Mouse (Mus musculus): ENCODE measurements around the gene Kmt2e. TPM values are rescaled to one million over a fixed set of nuclear protein-coding genes. Genes with fewer than 3 reads are reported as not detected.

Kmt2e gene
- polyA plus RNA-seq, 1 experiment from 2014 or later: 103 TPM

GRCm38 (mm10) chr5:23507210-23507609 lies 73.0 kb downstream of the Kmt2e start:
- H3K9me3 ChIP-seq (ENCODE audit: control insufficient read depth, low read depth, low read length): no peaks in the 10 kb centered on the region
- ATAC-seq (ENCODE audit: insufficient number of reproducible peaks, insufficient read depth, low FRiP score, low read depth): no peak
- no peak overlapping the region for H3K9ac ChIP-seq (replicated peaks; ENCODE audit: low read depth, low read length)
- 78% methylated on average over 4 of the region's 4 CpGs for WGBS
- no peak overlapping the region for H3K4me2 ChIP-seq (replicated peaks; ENCODE audit: low read depth, low read length)
- no peak overlapping the region for H3K4me3 ChIP-seq (ENCODE audit: low read depth, low read length)
- no peaks in the 10 kb centered on the region for H3K27me3 ChIP-seq (ENCODE audit: control insufficient read depth, insufficient read depth, low read length)
- no peaks in the 10 kb centered on the region for H3K4me1 ChIP-seq (ENCODE audit: control insufficient read depth, insufficient read depth, low read length)
- 0 out of 2 replicates have a peak overlapping the region, but pooled peaks have one; percentile 15 for H3K27ac ChIP-seq (ENCODE audit: low read length)
- peaks cover 30% of the 10 kb centered on the region for H3K36me3 ChIP-seq (ENCODE audit: control insufficient read depth, insufficient read depth, low read length)

GRCm38 (mm10) chr5:23508630-23509029 lies 74.4 kb downstream of the Kmt2e start:
- 94% methylated on average over 6 of the region's 6 CpGs for WGBS
- Histone ChIP-seq H3K36me3 (ENCODE audit: control insufficient read depth, insufficient read depth, low read length) (peaks cover 21% of the 10 kb centered on the region), H3K27me3 (ENCODE audit: control insufficient read depth, insufficient read depth, low read length) (no peaks in the 10 kb centered on the region), H3K9me3 (ENCODE audit: control insufficient read depth, low read depth, low read length) (no peaks in the 10 kb centered on the region), H3K27ac (ENCODE audit: low read length) (no peak overlapping the region), H3K9ac (replicated peaks; ENCODE audit: low read depth, low read length) (no peak overlapping the region), H3K4me1 (ENCODE audit: control insufficient read depth, insufficient read depth, low read length) (no peaks in the 10 kb centered on the region), H3K4me3 (ENCODE audit: low read depth, low read length) (no peak overlapping the region), H3K4me2 (replicated peaks; ENCODE audit: low read depth, low read length) (no peak overlapping the region)
- ATAC-seq (ENCODE audit: insufficient number of reproducible peaks, insufficient read depth, low FRiP score, low read depth): no peak

GRCm38 (mm10) chr5:23511456-23511855 lies 77.2 kb downstream of the Kmt2e start:
- Histone ChIP-seq H3K9ac (replicated peaks; ENCODE audit: low read depth, low read length) (no peak overlapping the region), H3K9me3 (ENCODE audit: control insufficient read depth, low read depth, low read length) (no peaks in the 10 kb centered on the region), H3K4me1 (ENCODE audit: control insufficient read depth, insufficient read depth, low read length) (no peaks in the 10 kb centered on the region), H3K27me3 (ENCODE audit: control insufficient read depth, insufficient read depth, low read length) (no peaks in the 10 kb centered on the region), H3K4me2 (replicated peaks; ENCODE audit: low read depth, low read length) (no peak overlapping the region), H3K27ac (ENCODE audit: low read length) (no peak overlapping the region), H3K4me3 (ENCODE audit: low read depth, low read length) (no peak overlapping the region), H3K36me3 (ENCODE audit: control insufficient read depth, insufficient read depth, low read length) (peaks cover 28% of the 10 kb centered on the region)
- WGBS: 92% methylated on average over 5 of the region's 5 CpGs
- ATAC-seq (ENCODE audit: insufficient number of reproducible peaks, insufficient read depth, low FRiP score, low read depth): no peak

GRCm38 (mm10) chr5:23512556-23512955 lies 78.3 kb downstream of the Kmt2e start:
- Histone ChIP-seq H3K4me3 (ENCODE audit: low read depth, low read length) (no peak overlapping the region), H3K4me2 (replicated peaks; ENCODE audit: low read depth, low read length) (no peak overlapping the region), H3K4me1 (ENCODE audit: control insufficient read depth, insufficient read depth, low read length) (no peaks in the 10 kb centered on the region), H3K36me3 (ENCODE audit: control insufficient read depth, insufficient read depth, low read length) (peaks cover 23% of the 10 kb centered on the region), H3K9ac (replicated peaks; ENCODE audit: low read depth, low read length) (no peak overlapping the region), H3K27me3 (ENCODE audit: control insufficient read depth, insufficient read depth, low read length) (no peaks in the 10 kb centered on the region), H3K27ac (ENCODE audit: low read length) (no peak overlapping the region), H3K9me3 (ENCODE audit: control insufficient read depth, low read depth, low read length) (no peaks in the 10 kb centered on the region)
- no peak for ATAC-seq (ENCODE audit: insufficient number of reproducible peaks, insufficient read depth, low FRiP score, low read depth)
- 86% methylated on average over 7 of the region's 7 CpGs for WGBS

GRCm38 (mm10) chr5:23513468-23513867 lies 79.2 kb downstream of the Kmt2e start:
- Histone ChIP-seq H3K36me3 (ENCODE audit: control insufficient read depth, insufficient read depth, low read length) (peaks cover 25% of the 10 kb centered on the region), H3K9ac (replicated peaks; ENCODE audit: low read depth, low read length) (no peak overlapping the region), H3K9me3 (ENCODE audit: control insufficient read depth, low read depth, low read length) (no peaks in the 10 kb centered on the region), H3K4me3 (ENCODE audit: low read depth, low read length) (no peak overlapping the region), H3K4me2 (replicated peaks; ENCODE audit: low read depth, low read length) (no peak overlapping the region), H3K27me3 (ENCODE audit: control insufficient read depth, insufficient read depth, low read length) (no peaks in the 10 kb centered on the region), H3K27ac (ENCODE audit: low read length) (no peak overlapping the region), H3K4me1 (ENCODE audit: control insufficient read depth, insufficient read depth, low read length) (no peaks in the 10 kb centered on the region)
- 96% methylated on average over 13 of the region's 13 CpGs for WGBS
- ATAC-seq (ENCODE audit: insufficient number of reproducible peaks, insufficient read depth, low FRiP score, low read depth): no peak

DNA sequence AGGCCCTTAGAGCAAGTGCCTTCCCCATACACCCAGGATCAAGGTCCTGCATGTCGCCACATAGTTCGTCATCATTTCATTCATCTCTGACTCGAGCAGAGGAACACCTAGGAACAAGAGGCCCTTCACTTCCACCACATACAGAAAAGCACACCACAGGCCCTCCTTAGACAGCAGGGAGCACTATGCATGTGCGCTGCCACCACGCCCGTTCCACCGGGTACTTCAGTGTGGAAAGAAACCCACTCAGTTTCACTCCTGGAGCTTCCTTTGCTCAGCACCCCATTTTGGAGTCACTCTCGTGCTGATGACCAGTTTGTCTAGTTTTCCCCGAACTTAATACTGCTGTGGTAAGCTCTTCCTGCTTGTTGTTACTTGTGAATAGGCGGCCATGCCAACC lies 80.8 kb downstream of the Kmt2e start:
- no peaks in the 10 kb centered on the region for H3K27me3 ChIP-seq (ENCODE audit: control insufficient read depth, insufficient read depth, low read length)
- peaks cover 21% of the 10 kb centered on the region for H3K36me3 ChIP-seq (ENCODE audit: control insufficient read depth, insufficient read depth, low read length)
- no peak overlapping the region for H3K27ac ChIP-seq (ENCODE audit: low read length)
- no peak overlapping the region for H3K9ac ChIP-seq (replicated peaks; ENCODE audit: low read depth, low read length)
- ATAC-seq (ENCODE audit: insufficient number of reproducible peaks, insufficient read depth, low FRiP score, low read depth): no peak
- H3K9me3 ChIP-seq (ENCODE audit: control insufficient read depth, low read depth, low read length): no peaks in the 10 kb centered on the region
- no peak overlapping the region for H3K4me3 ChIP-seq (ENCODE audit: low read depth, low read length)
- H3K4me1 ChIP-seq (ENCODE audit: control insufficient read depth, insufficient read depth, low read length): peaks cover 11% of the 10 kb centered on the region
- no peak overlapping the region for H3K4me2 ChIP-seq (replicated peaks; ENCODE audit: low read depth, low read length)
- WGBS: 90% methylated on average over 10 of the region's 10 CpGs

- H3K9me3 ChIP-seq (ENCODE audit: control insufficient read depth, low read depth, low read length): no peaks in the 10 kb centered on the region
- H3K4me2 ChIP-seq (replicated peaks; ENCODE audit: low read depth, low read length): no peak overlapping the region
- H3K4me1 ChIP-seq (ENCODE audit: control insufficient read depth, insufficient read depth, low read length): peaks cover 11% of the 10 kb centered on the region
- no peaks in the 10 kb centered on the region for H3K27me3 ChIP-seq (ENCODE audit: control insufficient read depth, insufficient read depth, low read length)
- H3K9ac ChIP-seq (replicated peaks; ENCODE audit: low read depth, low read length): no peak overlapping the region
- ATAC-seq (ENCODE audit: insufficient number of reproducible peaks, insufficient read depth, low FRiP score, low read depth): no peak
- H3K36me3 ChIP-seq (ENCODE audit: control insufficient read depth, insufficient read depth, low read length): peaks cover 16% of the 10 kb centered on the region
- no peak overlapping the region for H3K4me3 ChIP-seq (ENCODE audit: low read depth, low read length)
- H3K27ac ChIP-seq (ENCODE audit: low read length): no peak overlapping the region
- WGBS: 88% methylated on average over 3 of the region's 3 CpGs
These were observed 82.7 kb downstream of the Kmt2e start for GRCm38 (mm10) chr5:23516962-23517361.

- no peak overlapping the region for H3K4me3 ChIP-seq (ENCODE audit: low read depth, low read length)
- H3K36me3 ChIP-seq (ENCODE audit: control insufficient read depth, insufficient read depth, low read length): peaks cover 16% of the 10 kb centered on the region
- no peaks in the 10 kb centered on the region for H3K9me3 ChIP-seq (ENCODE audit: control insufficient read depth, low read depth, low read length)
- H3K4me1 ChIP-seq (ENCODE audit: control insufficient read depth, insufficient read depth, low read length): peaks cover 11% of the 10 kb centered on the region
- 76% methylated on average over 4 of the region's 4 CpGs for WGBS
- no peaks in the 10 kb centered on the region for H3K27me3 ChIP-seq (ENCODE audit: control insufficient read depth, insufficient read depth, low read length)
- no peak overlapping the region for H3K9ac ChIP-seq (replicated peaks; ENCODE audit: low read depth, low read length)
- H3K27ac ChIP-seq (ENCODE audit: low read length): no peak overlapping the region
- no peak for ATAC-seq (ENCODE audit: insufficient number of reproducible peaks, insufficient read depth, low FRiP score, low read depth)
- no peak overlapping the region for H3K4me2 ChIP-seq (replicated peaks; ENCODE audit: low read depth, low read length)
These were observed 83.6 kb downstream of the Kmt2e start for GRCm38 (mm10) chr5:23517839-23518238.

DNA sequence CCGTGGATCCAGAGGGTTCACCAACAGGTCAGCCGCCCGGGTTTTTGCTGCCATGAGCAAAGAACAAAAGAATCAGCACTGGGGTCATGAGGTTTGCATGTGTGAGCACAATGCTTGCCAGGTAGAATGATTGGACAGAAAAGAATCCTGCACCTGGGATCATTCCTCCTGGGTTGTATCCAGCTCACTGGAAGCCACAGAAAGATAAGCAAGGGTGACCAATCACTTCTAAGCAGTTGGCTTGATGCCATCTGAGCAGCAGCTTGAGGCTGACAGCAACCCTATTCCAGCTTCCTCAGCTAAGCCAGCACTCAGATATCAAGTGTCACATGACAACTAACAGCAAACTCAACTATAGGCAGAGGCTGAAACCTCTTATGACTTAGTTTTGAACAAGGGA lies 84.4 kb downstream of the Kmt2e start:
- peak; percentile 61 for ATAC-seq (ENCODE audit: insufficient number of reproducible peaks, insufficient read depth, low FRiP score, low read depth)
- Histone ChIP-seq H3K27ac (ENCODE audit: low read length) (peak overlapping the region; percentile 28; the same call in 1 of the 2 replicates), H3K9me3 (ENCODE audit: control insufficient read depth, low read depth, low read length) (no peaks in the 10 kb centered on the region), H3K4me3 (ENCODE audit: low read depth, low read length) (no peak overlapping the region), H3K4me1 (ENCODE audit: control insufficient read depth, insufficient read depth, low read length) (peaks cover 11% of the 10 kb centered on the region), H3K36me3 (ENCODE audit: control insufficient read depth, insufficient read depth, low read length) (peaks cover 17% of the 10 kb centered on the region), H3K9ac (replicated peaks; ENCODE audit: low read depth, low read length) (no peak overlapping the region), H3K4me2 (replicated peaks; ENCODE audit: low read depth, low read length) (no peak overlapping the region), H3K27me3 (ENCODE audit: control insufficient read depth, insufficient read depth, low read length) (no peaks in the 10 kb centered on the region)
- WGBS: 35% methylated on average over 3 of the region's 3 CpGs

Data from stomach, embryonic 14.5 days (tissue).